Mouse (Mus musculus) stomach, embryonic 14.5 days (tissue): ENCODE data around the gene Cyyr1. TPM values are rescaled to one million over a fixed set of nuclear protein-coding genes. Genes with fewer than 3 reads are reported as not detected.
"Not testable (repeated sequence)": the region's sequence is repeated elsewhere in the genome, so short reads cannot be mapped to it uniquely, and the experiment has no call there.

Experiments used
- ATAC-seq: fragments of 200-750 bp; cut with Nextera tagmentation; 2 replicates; pipeline ENCODE4 v1.8.0; 2017; ENCODE audit warnings: low read depth, moderate TSS enrichment; ENCODE audit not compliant: insufficient number of reproducible peaks, insufficient read depth, low FRiP score
- H3K27ac ChIP-seq: fragments of 300-500 bp; sonication (generic); 2 replicates; pipeline ENCODE4 v1.5.1; 2014; ENCODE audit warnings: mild to moderate bottlenecking, low read length, moderate library complexity, mixed read lengths
- H3K27me3 ChIP-seq: fragments of 300-500 bp; sonication (generic); 2 replicates; pipeline ENCODE4 v1.6.1; 2014; ENCODE audit warnings: low read length, control low read depth, mixed read lengths; ENCODE audit not compliant: control insufficient read depth, insufficient read depth
- H3K36me3 ChIP-seq: fragments of 300-500 bp; sonication (generic); 2 replicates; pipeline ENCODE4 v1.6.1; 2014; ENCODE audit warnings: mild to moderate bottlenecking, control low read depth, low read length, moderate library complexity, mixed read lengths; ENCODE audit not compliant: control insufficient read depth, insufficient read depth
- H3K4me1 ChIP-seq: fragments of 300-500 bp; sonication (generic); 2 replicates; pipeline ENCODE4 v1.6.1; 2014; ENCODE audit warnings: low read length, control low read depth, mixed read lengths; ENCODE audit not compliant: control insufficient read depth, insufficient read depth
- H3K4me2 ChIP-seq: fragments of 300-500 bp; sonication (generic); replicated peaks from 2 replicates; pipeline ENCODE4 v1.6.1; 2014; ENCODE audit warnings: low read depth, low read length, control low read depth
- H3K4me3 ChIP-seq: fragments of 300-500 bp; sonication (generic); 2 replicates; pipeline ENCODE4 v1.5.1; 2014; ENCODE audit warnings: low read depth, low read length, control low read depth
- H3K9ac ChIP-seq: fragments of 300-500 bp; sonication (generic); replicated peaks from 2 replicates; pipeline ENCODE4 v1.6.1; 2014; ENCODE audit warnings: low read depth, mild to moderate bottlenecking, control low read depth, low read length, moderate library complexity, mixed read lengths
- H3K9me3 ChIP-seq: fragments of 300-500 bp; sonication (generic); 2 replicates; pipeline ENCODE4 v1.6.1; 2016; ENCODE audit warnings: low read depth, low read length, control low read depth; ENCODE audit not compliant: control insufficient read depth
- WGBS: fragments of 180-500 bp; shearing (Covaris S2); extraction: QIAGEN DNeasy Blood & Tissue Kit; methylation state at CpG from one replicate; pipeline ENCODE4 v1.1.7; 2014; 5-methylcytosine and 5-hydroxymethylcytosine counted together
- polyA plus RNA-seq: library from polyadenylated mRNA; unstranded; fragments of >200 nt; fragmentation: Nextera tagmentation; extraction: Ambion mirVana; gene quantifications from 2 replicates; pipeline ENCODE4 v1.2.1, GENCODE M21; 2014

The Cyyr1 gene
- 5.7 and 6.6 TPM in 2 replicates for polyA plus RNA-seq

DNA sequence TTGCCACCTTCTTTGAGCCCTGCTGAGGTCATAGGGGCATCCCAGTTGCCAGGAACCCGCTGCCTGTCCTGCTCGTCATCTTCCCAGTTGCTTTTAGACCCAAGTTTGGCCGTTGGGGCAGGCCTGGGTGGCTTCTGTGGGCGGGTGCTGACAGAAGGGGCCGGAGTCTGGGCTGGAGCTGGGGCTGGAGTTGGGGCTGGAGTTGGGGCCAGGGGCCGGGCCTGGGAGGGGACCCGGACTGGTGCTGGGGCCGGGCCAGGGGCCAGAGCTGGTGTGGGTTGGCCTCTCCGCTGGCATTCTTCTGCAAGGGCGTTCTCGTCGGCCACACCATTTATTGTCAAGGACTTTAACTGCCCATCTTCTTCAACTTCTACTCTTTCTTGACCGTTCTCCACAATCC is at the start of gene Cyyr1:
Cyyr1 (minus strand) TSS at position 101 of the 400 bp plus-strand sequence.
- H3K36me3 ChIP-seq, H3K9ac ChIP-seq, H3K4me3 ChIP-seq, ATAC-seq, H3K27ac ChIP-seq, H3K4me1 ChIP-seq, H3K27me3 ChIP-seq, H3K4me2 ChIP-seq, H3K9me3 ChIP-seq: not testable (repeated sequence)
- 66% methylated on average over 11 of the region's 13 CpGs for WGBS

- WGBS, result 73% methylated on average over 7 of the region's 7 CpGs
- Histone ChIP-seq H3K27me3 (no peaks in the 10 kb centered on the region), H3K9ac (no peak overlapping the region), H3K4me1 (no peaks in the 10 kb centered on the region), H3K9me3 (no peaks in the 10 kb centered on the region), H3K4me2 (no peak overlapping the region), H3K4me3 (no peak overlapping the region), H3K27ac (no peak overlapping the region), H3K36me3 (no peaks in the 10 kb centered on the region)
- no peak for ATAC-seq
These were observed 35.6 kb upstream of the Cyyr1 start for GRCm38 (mm10) chr16:85588844-85589243.

DNA sequence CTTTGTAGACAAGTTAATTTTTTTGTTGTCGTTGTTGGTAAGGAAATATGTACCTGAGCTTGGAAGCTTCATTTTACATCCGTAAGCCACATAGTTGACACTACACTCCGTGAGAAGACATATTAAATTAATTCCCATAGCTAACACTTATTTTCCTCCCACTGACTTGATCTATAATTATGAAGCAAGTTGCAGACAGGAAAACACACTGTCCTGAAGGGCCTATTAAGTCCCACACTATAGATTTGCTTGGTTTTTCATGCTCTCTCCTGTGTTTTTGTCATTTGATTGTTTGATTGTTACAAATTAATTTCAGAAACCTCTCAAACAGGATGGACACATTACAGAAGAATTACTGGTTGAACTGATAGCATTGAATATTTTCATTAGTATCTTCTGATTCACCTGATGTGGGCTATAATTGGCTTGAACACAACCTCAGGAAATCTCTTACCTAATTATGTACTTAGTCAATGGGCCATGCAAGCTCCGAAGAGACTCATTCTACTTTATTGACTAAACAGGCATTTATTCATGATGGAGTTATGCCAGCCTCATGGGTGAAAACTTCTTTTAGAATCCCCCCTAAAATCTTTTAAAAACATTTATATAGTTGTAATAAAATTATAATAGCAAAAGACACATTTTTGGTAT is 34.5 kb upstream of the Cyyr1 start:
- whole genome bisulfite sequencing, result 89% methylated on average over 4 of the region's 4 CpGs

GRCm38 (mm10) chr16:85566474-85566873 is 13.3 kb upstream of the Cyyr1 start:
- no peak overlapping the region for H3K9ac ChIP-seq
- 81% methylated on average over 5 of the region's 5 CpGs for WGBS
- no peak overlapping the region for H3K4me2 ChIP-seq
- no peaks in the 10 kb centered on the region for H3K4me1 ChIP-seq
- no peaks in the 10 kb centered on the region for H3K36me3 ChIP-seq
- H3K4me3 ChIP-seq, result no peak overlapping the region
- no peaks in the 10 kb centered on the region for H3K9me3 ChIP-seq
- no peak for ATAC-seq
- no peaks in the 10 kb centered on the region for H3K27me3 ChIP-seq
- H3K27ac ChIP-seq, result no peak overlapping the region

More for the DNA sequence above, 34.5 kb upstream of the Cyyr1 start:
- no peak overlapping the region for H3K27ac ChIP-seq
- H3K4me3 ChIP-seq, result no peak overlapping the region
- no peaks in the 10 kb centered on the region for H3K27me3 ChIP-seq
- no peak overlapping the region for H3K9ac ChIP-seq
- no peaks in the 10 kb centered on the region for H3K9me3 ChIP-seq
- no peak overlapping the region for H3K4me2 ChIP-seq
- H3K4me1 ChIP-seq, result no peaks in the 10 kb centered on the region
- no peak for ATAC-seq
- no peaks in the 10 kb centered on the region for H3K36me3 ChIP-seq

DNA sequence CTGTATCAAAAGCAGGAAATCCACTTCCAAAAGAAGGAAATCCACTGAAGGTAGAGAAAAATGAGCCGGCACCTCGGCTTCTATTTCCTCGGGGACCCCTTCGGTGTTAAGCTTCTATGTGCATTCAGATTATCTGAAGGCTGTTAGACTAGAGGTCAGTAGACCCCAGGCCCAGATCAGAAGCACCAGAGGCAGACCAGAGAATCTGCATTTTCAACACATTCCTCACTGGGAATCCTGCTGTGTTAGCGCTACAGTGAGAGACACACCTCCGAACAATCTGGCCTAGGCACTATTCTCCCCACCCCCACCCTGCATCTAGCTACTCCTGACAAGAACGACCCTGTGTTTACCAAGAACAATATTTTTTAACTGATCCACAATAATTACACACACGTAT is 641 bp upstream of the Cyyr1 start:
- 53% methylated on average over 8 of the region's 8 CpGs for WGBS

DNA sequence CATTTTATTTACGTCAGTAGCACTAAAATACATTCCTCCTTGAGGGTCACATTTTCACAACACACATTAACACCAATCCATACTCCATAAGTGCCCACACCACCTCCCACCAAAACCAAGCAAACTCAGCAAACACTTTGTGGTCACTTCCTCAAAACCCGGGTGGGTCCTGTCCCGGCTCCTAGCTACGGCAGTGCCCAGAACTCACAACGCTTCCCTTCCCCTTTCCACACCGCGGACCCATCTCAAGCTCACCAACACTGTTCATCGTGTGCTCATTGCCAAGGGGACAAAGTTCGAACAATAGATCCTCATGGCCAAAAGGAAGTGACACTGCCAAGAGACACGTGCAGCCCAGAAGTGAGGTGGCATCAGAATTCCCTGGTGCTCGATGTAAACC is 1.2 kb downstream of the Cyyr1 start:
- not testable (repeated sequence) for H3K4me1 ChIP-seq, H3K4me2 ChIP-seq, H3K9ac ChIP-seq, H3K27me3 ChIP-seq, H3K27ac ChIP-seq, H3K9me3 ChIP-seq, H3K36me3 ChIP-seq, ATAC-seq, H3K4me3 ChIP-seq
- WGBS, result 74% methylated on average over 1 of the region's 11 CpGs

More for the DNA sequence above, 641 bp upstream of the Cyyr1 start:
- Histone ChIP-seq H3K9ac (no peak overlapping the region), H3K4me2 (no peak overlapping the region), H3K9me3 (no peaks in the 10 kb centered on the region), H3K36me3 (no peaks in the 10 kb centered on the region), H3K27me3 (no peaks in the 10 kb centered on the region), H3K4me3 (no peak overlapping the region), H3K4me1 (no peaks in the 10 kb centered on the region), H3K27ac (no peak overlapping the region)
- no peak for ATAC-seq

- H3K4me2 ChIP-seq, result peak overlapping the region; percentile 52
- ATAC-seq, result peak; percentile 66
These were observed 3.1 kb downstream of the Cyyr1 start for GRCm38 (mm10) chr16:85549971-85550567.

DNA sequence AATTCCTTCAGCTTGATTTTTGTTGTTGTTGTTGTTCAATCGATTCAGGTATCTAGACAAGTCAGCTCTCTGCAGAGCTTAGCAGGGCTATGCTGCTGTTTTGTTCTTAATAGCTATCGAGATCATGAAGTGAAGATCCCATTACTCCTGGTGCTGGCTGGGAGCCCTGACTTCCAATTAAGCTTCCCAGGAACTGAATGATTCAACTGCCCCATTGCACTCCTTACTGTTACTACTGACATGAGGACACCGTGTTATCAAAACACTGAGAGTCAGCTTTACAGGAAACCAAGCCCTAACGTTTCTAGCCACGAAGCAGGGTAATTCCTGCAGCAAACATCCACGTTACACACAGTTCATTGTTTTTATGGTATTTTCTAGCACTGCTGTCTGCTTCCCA is 6.7 kb downstream of the Cyyr1 start:
- Histone ChIP-seq H3K27ac (no peak overlapping the region), H3K27me3 (no peaks in the 10 kb centered on the region), H3K4me2 (no peak overlapping the region), H3K36me3 (no peaks in the 10 kb centered on the region), H3K9ac (no peak overlapping the region), H3K4me1 (no peaks in the 10 kb centered on the region), H3K4me3 (no peak overlapping the region), H3K9me3 (no peaks in the 10 kb centered on the region)
- WGBS, result 63% methylated on average over 6 of the region's 6 CpGs
- ATAC-seq, result no peak

More at GRCm38 (mm10) chr16:85549971-85550567, 3.1 kb downstream of the Cyyr1 start:
- Histone ChIP-seq H3K27ac (no peak overlapping the region), H3K27me3 (no peaks in the 10 kb centered on the region), H3K4me3 (peak overlapping the region; percentile 28), H3K9ac (no peak overlapping the region; the same call in 1 of the 2 replicates), H3K36me3 (no peaks in the 10 kb centered on the region), H3K4me1 (no peaks in the 10 kb centered on the region), H3K9me3 (no peaks in the 10 kb centered on the region)
- WGBS, result 3% methylated on average over 25 of the region's 25 CpGs
